Mouse (Mus musculus): ENCODE measurements around the gene Asic4.
A peak's percentile ranks its signal among the peaks of the same experiment; 100 is the strongest.

DNA sequence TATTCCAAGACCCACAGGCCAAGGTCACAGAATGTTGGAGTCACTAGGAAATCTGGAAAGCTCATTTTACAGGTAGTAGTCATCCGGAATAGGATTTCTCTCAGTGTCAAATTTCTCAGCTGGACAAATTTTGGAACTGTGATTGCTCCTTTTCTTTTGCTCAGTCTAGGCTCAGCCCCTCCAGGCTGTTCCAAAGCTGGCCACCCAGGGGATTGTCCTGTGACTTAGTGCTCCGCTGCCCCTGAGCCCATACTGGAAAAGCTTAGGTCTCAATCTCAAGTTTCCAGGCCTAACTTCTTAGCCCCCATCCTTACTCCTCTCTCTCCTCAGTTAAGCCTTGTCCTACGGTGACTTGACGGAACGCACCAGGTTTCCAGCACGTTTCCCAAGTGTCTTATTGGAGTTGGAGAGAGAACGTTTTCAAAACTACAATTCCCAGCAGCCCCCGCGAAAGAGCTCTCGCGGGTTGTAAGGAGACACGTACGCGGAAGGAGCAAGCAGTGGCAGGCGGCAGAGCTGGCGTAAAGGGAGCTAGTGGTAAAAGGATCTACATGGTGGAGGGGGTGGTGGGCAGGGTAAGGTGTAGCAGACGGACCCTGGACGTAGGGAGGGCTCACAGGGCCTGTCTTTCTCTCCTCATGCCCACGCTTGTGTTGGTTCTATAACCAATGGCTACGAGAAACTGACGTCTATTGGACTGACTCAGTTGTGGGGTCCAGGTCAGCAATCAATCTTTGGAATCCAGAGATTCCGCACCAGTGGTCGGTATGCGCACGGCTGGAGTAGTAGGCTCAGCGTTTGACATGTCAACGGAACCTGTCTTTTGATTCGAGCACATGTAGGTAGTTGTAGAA, 14.5 kb upstream of the Asic4 start, which contains the start of gene Gmppa:
- TF ChIP-seq POLR2A (IDR thresholded peaks at IDR 0.05; ENCODE audit: insufficient read length, low read depth) (peak; percentile 92), CEBPB (IDR thresholded peaks at IDR 0.05; ENCODE audit: insufficient read depth, poor library complexity, severe bottlenecking) (no peak), REST (IDR thresholded peaks at IDR 0.05; ENCODE audit: insufficient read depth, insufficient read length) (no peak), TCF12 (IDR thresholded peaks at IDR 0.05; ENCODE audit: insufficient read depth, poor library complexity, severe bottlenecking) (no peak), TCF3 (IDR thresholded peaks at IDR 0.05; ENCODE audit: insufficient read length, low read depth) (no peak), USF1 (IDR thresholded peaks at IDR 0.05; ENCODE audit: low read depth) (no peak), MAX (IDR thresholded peaks at IDR 0.05; ENCODE audit: low read depth) (no peak), MYOG (IDR thresholded peaks at IDR 0.05; ENCODE audit: control insufficient read depth in 1 of 3, insufficient read depth in 1 of 3, insufficient read length in 2 of 3, low read depth in 2 of 3) (no peak)
